Mouse (Mus musculus): ENCODE results near the gene Vmac.

- no peak for TF ChIP-seq CTCF (IDR thresholded peaks at IDR 0.05; ENCODE audit: low read depth, low read length)
- no peak for TF ChIP-seq POLR2A (IDR thresholded peaks at IDR 0.05; ENCODE audit: borderline replicate concordance, low read depth, low read length)
Observed at GRCm38 (mm10) chr17:56686801-56687200, 31.0 kb downstream of the Vmac start.
